Mouse (Mus musculus): ENCODE data around the gene Arhgef25.

- TF ChIP-seq EP300 (IDR thresholded peaks at IDR 0.05; ENCODE audit: low read depth) (no peak), CTCF (IDR thresholded peaks at IDR 0.05; ENCODE audit: low read depth) (no peak)
These were observed 46.7 kb downstream of the Arhgef25 start for GRCm38 (mm10) chr10:127143228-127143627.

All from liver, embryonic 14.5 days (tissue).